ENCODE assay signal across 9 mouse cellular contexts in the genomic region with DNA sequence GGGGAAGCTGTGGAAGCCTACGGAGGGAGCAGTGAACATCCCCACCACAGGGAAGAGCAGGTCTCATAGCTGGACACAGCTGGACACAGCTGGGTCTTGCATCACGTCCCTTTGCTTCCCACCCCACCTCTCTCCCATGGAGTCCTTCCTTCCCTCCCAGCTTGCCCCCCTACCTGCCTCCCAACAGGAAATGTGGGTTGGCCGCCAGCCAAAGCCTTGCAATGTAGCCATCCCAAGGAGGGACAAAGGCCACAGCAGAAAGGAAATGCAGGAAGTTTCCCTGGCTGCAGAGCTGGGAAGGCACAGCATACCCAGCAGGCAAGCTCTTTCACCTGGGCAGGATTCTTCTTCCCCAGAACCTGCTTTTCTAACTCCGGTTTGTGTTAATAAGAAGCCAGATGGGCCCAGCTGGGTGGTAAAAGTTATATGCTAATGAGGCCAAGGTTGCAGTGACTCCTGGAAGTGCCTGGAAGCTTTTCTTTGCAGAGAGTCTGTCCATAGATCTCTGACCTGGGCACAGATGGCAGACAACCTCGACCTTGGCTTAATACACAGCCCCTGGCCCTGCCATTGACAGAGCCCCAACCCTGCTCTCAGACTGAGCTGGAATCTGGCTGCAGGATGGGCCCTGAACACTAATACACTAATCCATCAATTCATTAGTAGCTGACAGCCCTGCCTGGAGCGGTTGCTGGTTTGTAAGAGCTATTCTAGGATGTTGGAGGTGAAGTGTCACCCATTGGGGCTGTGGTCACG. TPM values are rescaled to one million over a fixed set of nuclear protein-coding genes. Genes with fewer than 3 reads are reported as not detected.
DNase-seq lines count a peak whose midpoint lies in the region; ATAC-seq and TF ChIP-seq lines count a peak whose summit lies in the region.
"Had no signal": no experiment of that assay in that cellular context is flagged by ENCODE, and none has a peak within 500 bp of the region (broad histone marks: within the 10 kb centered on the region; RNA-seq: fewer than 3 reads in every experiment).

No protein-coding gene starts in this region.

- no peak for ATAC-seq in forebrain, postnatal 0 days
- no peak for ATAC-seq in liver, postnatal 0 days

- H3K36me3 ChIP-seq in forebrain, postnatal 0 days (ENCODE audit: insufficient read depth) = no peaks in the 10 kb centered on the region
- no peaks in the 10 kb centered on the region for H3K36me3 ChIP-seq in liver, postnatal 0 days (replicated peaks; ENCODE audit: insufficient read depth, low read length)
- H3K36me3 ChIP-seq: liver, embryonic 15.5 days had no signal

- intact Hi-C loops in heart, postnatal 14 days (cut with DNase I) = no loop called here

- no peaks in the 10 kb centered on the region for H3K4me1 ChIP-seq in forebrain, postnatal 0 days (ENCODE audit: insufficient read depth)
- H3K4me1 ChIP-seq in liver, postnatal 0 days (ENCODE audit: insufficient read depth) = no peaks in the 10 kb centered on the region

- WGBS in forebrain, postnatal 0 days = 56% methylated on average over 7 of the region's 7 CpGs
- 57% methylated on average over 7 of the region's 7 CpGs for WGBS in liver, postnatal 0 days (ENCODE audit: insufficient replicate concordance)

- peak; percentile 37 to 67 for DNase-seq in adrenal gland, adult (ENCODE audit: inconsistent age in 2 of 2, low spot score in 1 of 2)
- DNase-seq in adrenal gland, adult 8-10 months = no peak
- DNase-seq in brain, embryonic 14.5 days (ENCODE audit: low read depth) = peak; percentile 24
- DNase-seq in heart, postnatal 14 days = peak; percentile 72 to 79
- DNase-seq in kidney, postnatal 36 days = peak; percentile 69 to 85
- DNase-seq in layer of hippocampus, postnatal 10 days (ENCODE audit: low spot score in 2 of 2) = no peak
- no peak for DNase-seq in forebrain, postnatal 0 days
- DNase-seq in liver, postnatal 0 days = no peak

- TF ChIP-seq EP300 in liver, postnatal 0 days (IDR thresholded peaks at IDR 0.05; ENCODE audit: low read depth) = no peak

- H3K27me3 ChIP-seq in forebrain, postnatal 0 days (ENCODE audit: insufficient read depth, low read length) = no peaks in the 10 kb centered on the region
- no peaks in the 10 kb centered on the region for H3K27me3 ChIP-seq in liver, postnatal 0 days (ENCODE audit: insufficient read depth, low read length)
- H3K27me3 ChIP-seq: liver, embryonic 15.5 days had no signal

- no peak for TF ChIP-seq POLR2A in brain, embryonic 14.5 days (IDR thresholded peaks at IDR 0.05; ENCODE audit: borderline replicate concordance, extremely low read depth, insufficient read depth, insufficient read length, poor library complexity, severe bottlenecking)

- no peak overlapping the region for H3K27ac ChIP-seq in forebrain, postnatal 0 days (ENCODE audit: low read depth, low read length)
- H3K27ac ChIP-seq in liver, postnatal 0 days (ENCODE audit: low read depth) = no peak overlapping the region
- H3K27ac ChIP-seq: liver, embryonic 15.5 days had no signal

- no peak overlapping the region for H3K4me3 ChIP-seq in forebrain, postnatal 0 days (ENCODE audit: low read depth, low read length)
- no peak overlapping the region for H3K4me3 ChIP-seq in liver, postnatal 0 days (ENCODE audit: low read depth, low read length)
- H3K4me3 ChIP-seq: liver, embryonic 15.5 days had no signal

- H3K4me2 ChIP-seq in forebrain, postnatal 0 days (ENCODE audit: low read depth) = no peak overlapping the region
- H3K4me2 ChIP-seq in liver, postnatal 0 days (ENCODE audit: low read depth, low read length) = no peak overlapping the region
- H3K4me2 ChIP-seq: liver, embryonic 15.5 days had no signal

- H3K9me3 ChIP-seq in forebrain, postnatal 0 days (ENCODE audit: low read length) = no peaks in the 10 kb centered on the region
- H3K9me3 ChIP-seq in liver, postnatal 0 days (ENCODE audit: low read length) = no peaks in the 10 kb centered on the region
- H3K9me3 ChIP-seq: liver, embryonic 15.5 days had no signal

- H3K9ac ChIP-seq in forebrain, postnatal 0 days = no peak overlapping the region
- no peak overlapping the region for H3K9ac ChIP-seq in liver, postnatal 0 days (replicated peaks)
- H3K9ac ChIP-seq: liver, embryonic 15.5 days had no signal

- TF ChIP-seq CTCF in brain, embryonic 14.5 days (IDR thresholded peaks at IDR 0.05; ENCODE audit: borderline replicate concordance, extremely low read depth, insufficient read depth, insufficient read length) = no peak
- no peak for TF ChIP-seq CTCF in forebrain, postnatal 0 days (IDR thresholded peaks at IDR 0.05; ENCODE audit: low read depth)
- TF ChIP-seq CTCF in liver, postnatal 0 days (IDR thresholded peaks at IDR 0.05; ENCODE audit: low read depth) = no peak

RNA-seq across cellular contexts. Expression of a gene that starts 46.0 kb away (rescaled TPM):
- 10 to 100 TPM; 10.3 to 25.3 (median 16.5) TPM for total RNA-seq in adrenal gland, adult 8-10 months (2022)
- polyA plus RNA-seq in brain, embryonic 14.5 days (2012; rRNA removed) = 59.4 and 61.6 TPM in 2 replicates
- total RNA-seq in heart, postnatal 14 days (2021) = 1 to 10 TPM; 5.6 to 6.3 TPM
- total RNA-seq in layer of hippocampus, postnatal 10 days (2021) = 100 to 1,000 TPM; 157 to 159 TPM
- total RNA-seq in forebrain, postnatal 0 days (2014; rRNA removed) = 42.5 and 47.4 TPM in 2 replicates
- 25.7 and 40.4 TPM in 2 replicates for polyA plus RNA-seq in forebrain, postnatal 0 days (2015; fragmentation: Nextera tagmentation; extraction: Ambion mirVana)
- polyA plus RNA-seq in liver, postnatal 0 days (2015; fragmentation: Nextera tagmentation; extraction: Ambion mirVana) = 0.05 and 0.06 TPM in 2 replicates

Comparison
In these comparisons a context has a peak if more than half of its experiments do, and no peak if none do; other contexts are left out.
1. DNase-seq: peak in adrenal gland, adult (2 of 2), brain, embryonic 14.5 days (single experiment), heart, postnatal 14 days (2 of 2) and kidney, postnatal 36 days (2 of 2); none in adrenal gland, adult 8-10 months (single experiment), layer of hippocampus, postnatal 10 days (0 of 2), forebrain, postnatal 0 days (single experiment) and liver, postnatal 0 days (single experiment).